Mouse (Mus musculus) left cerebral cortex, postnatal 14 days (tissue): ENCODE measurements around the gene Msi2. TPM values are rescaled to one million over a fixed set of nuclear protein-coding genes. Genes with fewer than 3 reads are reported as not detected.

ENCODE experiments used
- DNase-seq, 2 experiments: peaks; one replicate each; pipeline ENCODE4 v3.0.0; 2021 to 2022; ENCODE audit warnings: low spot score in 2 of 2, mixed read lengths in 1 of 2
- intact Hi-C: fragments of 180-260 bp; cut with DNase I; formaldehyde crosslinking; loops from one replicate; pipeline ENCODE4 v1.15.1; 2025
- total RNA-seq, 2 experiments: library from RNA; stranded (reverse); gene quantifications; 2 replicates each; pipeline ENCODE4 v1.2.3; 2021

The Msi2 gene
- total RNA-seq, 2 experiments from 2014 or later, result 97.8 to 103 TPM

GRCm38 (mm10) chr11:88557828-88558580 lies 160.3 kb downstream of the Msi2 start:
- intact Hi-C loops, result no loop called here
- no peak for DNase-seq

GRCm38 (mm10) chr11:88557116-88557768 lies 161.1 kb downstream of the Msi2 start:
- intact Hi-C loops, result no loop called here
- DNase-seq, result no peak

GRCm38 (mm10) chr11:88555902-88556549 lies 162.3 kb downstream of the Msi2 start:
- intact Hi-C loops, result no loop called here
- DNase-seq, result no peak

GRCm38 (mm10) chr11:88555232-88555818 lies 163.0 kb downstream of the Msi2 start:
- intact Hi-C loops, result no loop called here
- no peak for DNase-seq

- intact Hi-C loops, result loop anchor here (5.0 kb wide), 2 partner anchors 164 to 269 kb away; partner anchors contain the start of gene Msi2
- no peak for DNase-seq
Measured at GRCm38 (mm10) chr11:88553521-88554310, 164.6 kb downstream of the Msi2 start.

GRCm38 (mm10) chr11:88552987-88553386 lies 165.3 kb downstream of the Msi2 start:
- peak; percentile 59 to 69 for DNase-seq
- intact Hi-C loops, result loop anchor here (5.0 kb wide), 2 partner anchors 164 to 269 kb away; partner anchors contain the start of gene Msi2

GRCm38 (mm10) chr11:88552385-88552784 lies 165.9 kb downstream of the Msi2 start:
- DNase-seq, result no peak
- intact Hi-C loops, result loop anchor here (5.0 kb wide), 2 partner anchors 165 to 270 kb away; partner anchors contain the start of gene Msi2

GRCm38 (mm10) chr11:88551034-88551433 lies 167.3 kb downstream of the Msi2 start:
- peak; percentile 38 to 58 for DNase-seq
- intact Hi-C loops, result loop anchor here (5.0 kb wide), 2 partner anchors 166 to 271 kb away; partner anchors contain the start of gene Msi2

GRCm38 (mm10) chr11:88550083-88550907 lies 168.0 kb downstream of the Msi2 start:
- intact Hi-C loops, result loop anchor here (5.0 kb wide), 2 partner anchors 167 to 272 kb away; partner anchors contain the start of gene Msi2
- DNase-seq, result no peak

GRCm38 (mm10) chr11:88549529-88549900 lies 168.8 kb downstream of the Msi2 start:
- intact Hi-C loops, result no loop called here
- no peak for DNase-seq

GRCm38 (mm10) chr11:88548832-88549528 lies 169.3 kb downstream of the Msi2 start:
- intact Hi-C loops, result no loop called here

GRCm38 (mm10) chr11:88548423-88548822 lies 169.9 kb downstream of the Msi2 start:
- DNase-seq, result no peak
- intact Hi-C loops, result no loop called here

More at GRCm38 (mm10) chr11:88548832-88549528, 169.3 kb downstream of the Msi2 start:
- no peak for DNase-seq

- DNase-seq, result no peak
- intact Hi-C loops, result no loop called here
Measured at GRCm38 (mm10) chr11:88543771-88544170, 174.5 kb downstream of the Msi2 start.

GRCm38 (mm10) chr11:88542817-88543216 lies 175.5 kb downstream of the Msi2 start:
- intact Hi-C loops, result no loop called here
- DNase-seq, result no peak

- DNase-seq, result no peak
- intact Hi-C loops, result no loop called here
Measured at GRCm38 (mm10) chr11:88541666-88542639, 176.4 kb downstream of the Msi2 start.
